Mouse (Mus musculus) hindbrain, embryonic 10.5 days (tissue): ENCODE results near the gene 4931440F15Rik. TPM values are rescaled to one million over a fixed set of nuclear protein-coding genes. Genes with fewer than 3 reads are reported as not detected.

Source experiments
- DNase-seq: peaks from one replicate; pipeline ENCODE4 v3.0.0-alpha.2; 2017; ENCODE audit warnings: low spot score
- H3K27ac ChIP-seq: fragments of 300-500 bp; sonication (generic); 2 replicates; pipeline ENCODE4 v1.5.1; 2016; ENCODE audit warnings: mild to moderate bottlenecking, moderate library complexity
- H3K27me3 ChIP-seq: fragments of 300-500 bp; sonication (generic); 2 replicates; pipeline ENCODE4 v1.6.1; 2016; ENCODE audit warnings: mild to moderate bottlenecking; ENCODE audit not compliant: poor library complexity, insufficient read depth, severe bottlenecking
- H3K36me3 ChIP-seq: fragments of 300-500 bp; sonication (generic); 2 replicates; pipeline ENCODE4 v1.6.1; 2016; ENCODE audit warnings: mild to moderate bottlenecking, moderate library complexity
- H3K4me1 ChIP-seq: fragments of 300-500 bp; sonication (generic); replicated peaks from 2 replicates; pipeline ENCODE4 v1.6.1; 2016; ENCODE audit warnings: mild to moderate bottlenecking
- H3K4me3 ChIP-seq: fragments of 300-500 bp; sonication (generic); 2 replicates; pipeline ENCODE4 v1.5.1; 2016; ENCODE audit warnings: mild to moderate bottlenecking, moderate library complexity
- H3K9me3 ChIP-seq: fragments of 300-500 bp; sonication (generic); 2 replicates; pipeline ENCODE4 v1.6.1; 2016; ENCODE audit warnings: mild to moderate bottlenecking, moderate library complexity
- WGBS: fragments of 180-500 bp; shearing (Covaris S2); methylation state at CpG from one replicate; pipeline ENCODE4 v1.1.7; 2016; 5-methylcytosine and 5-hydroxymethylcytosine counted together
- polyA plus RNA-seq: library from polyadenylated mRNA; unstranded; fragments of >200 nt; fragmentation: Nextera tagmentation; extraction: Ambion mirVana; gene quantifications from 2 replicates; pipeline ENCODE4 v1.2.1, GENCODE M21; 2016

4931440F15Rik gene
- polyA plus RNA-seq, 1 experiment from 2014 or later, result 0.13 TPM

GRCm38 (mm10) chr11:29790796-29791195 is 34.7 kb downstream of the 4931440F15Rik start:
- DNase-seq, result no peak
- H3K4me3 ChIP-seq, result no peak overlapping the region
- 0 out of 2 replicates have a peak, but pooled peaks cover 5% of the 10 kb centered on the region for H3K4me1 ChIP-seq
- H3K27ac ChIP-seq, result no peak overlapping the region
- H3K36me3 ChIP-seq, result no peaks in the 10 kb centered on the region
- H3K27me3 ChIP-seq, result no peaks in the 10 kb centered on the region
- H3K9me3 ChIP-seq, result no peaks in the 10 kb centered on the region
- WGBS, result 85% methylated on average over 2 of the region's 2 CpGs

GRCm38 (mm10) chr11:29788921-29789638 is 36.4 kb downstream of the 4931440F15Rik start:
- no peak for DNase-seq
- WGBS, result 80% methylated on average over 6 of the region's 6 CpGs
- no peaks in the 10 kb centered on the region for H3K27me3 ChIP-seq
- no peaks in the 10 kb centered on the region for H3K9me3 ChIP-seq
- no peak overlapping the region for H3K27ac ChIP-seq
- H3K36me3 ChIP-seq, result no peaks in the 10 kb centered on the region
- no peak overlapping the region for H3K4me3 ChIP-seq
- H3K4me1 ChIP-seq, result 0 out of 2 replicates have a peak, but pooled peaks cover 3% of the 10 kb centered on the region

- Histone ChIP-seq H3K4me1 (0 out of 2 replicates have a peak, but pooled peaks cover 2% of the 10 kb centered on the region), H3K4me3 (no peak overlapping the region), H3K9me3 (no peaks in the 10 kb centered on the region), H3K27ac (no peak overlapping the region), H3K36me3 (no peaks in the 10 kb centered on the region), H3K27me3 (no peaks in the 10 kb centered on the region)
- DNase-seq, result no peak
- WGBS, result 56% methylated on average over 1 of the region's 1 CpGs
Observed at GRCm38 (mm10) chr11:29788499-29788898, 37.0 kb downstream of the 4931440F15Rik start.

GRCm38 (mm10) chr11:29787473-29787872 is 38.0 kb downstream of the 4931440F15Rik start:
- H3K36me3 ChIP-seq, result no peaks in the 10 kb centered on the region
- no peak overlapping the region for H3K4me3 ChIP-seq
- H3K4me1 ChIP-seq, result 0 out of 2 replicates have a peak, but pooled peaks cover 2% of the 10 kb centered on the region
- H3K27ac ChIP-seq, result no peak overlapping the region
- H3K9me3 ChIP-seq, result no peaks in the 10 kb centered on the region
- WGBS, result 19% methylated on average over 5 of the region's 5 CpGs
- no peaks in the 10 kb centered on the region for H3K27me3 ChIP-seq
- DNase-seq, result no peak

- H3K36me3 ChIP-seq, result no peaks in the 10 kb centered on the region
- no peaks in the 10 kb centered on the region for H3K27me3 ChIP-seq
- H3K4me1 ChIP-seq, result 0 out of 2 replicates have a peak, but pooled peaks cover 2% of the 10 kb centered on the region
- H3K4me3 ChIP-seq, result no peak overlapping the region
- H3K27ac ChIP-seq, result no peak overlapping the region
- WGBS, result 83% methylated on average over 6 of the region's 6 CpGs
- no peak for DNase-seq
- no peaks in the 10 kb centered on the region for H3K9me3 ChIP-seq
Observed at GRCm38 (mm10) chr11:29786583-29787219, 38.8 kb downstream of the 4931440F15Rik start.

- no peaks in the 10 kb centered on the region for H3K36me3 ChIP-seq
- no peaks in the 10 kb centered on the region for H3K27me3 ChIP-seq
- no peak overlapping the region for H3K4me3 ChIP-seq
- 0 out of 2 replicates have a peak, but pooled peaks cover 3% of the 10 kb centered on the region for H3K9me3 ChIP-seq
- peaks cover 7% of the 10 kb centered on the region for H3K4me1 ChIP-seq
- DNase-seq, result no peak
- 29% methylated on average over 2 of the region's 2 CpGs for WGBS
- no peak overlapping the region for H3K27ac ChIP-seq
Observed at GRCm38 (mm10) chr11:29779409-29780026, 46.0 kb downstream of the 4931440F15Rik start.

- H3K27me3 ChIP-seq, result no peaks in the 10 kb centered on the region
- 62% methylated on average over 3 of the region's 3 CpGs for WGBS
Observed at GRCm38 (mm10) chr11:29778936-29779335, 46.5 kb downstream of the 4931440F15Rik start.

GRCm38 (mm10) chr11:29777964-29778363 is 47.5 kb downstream of the 4931440F15Rik start:
- DNase-seq, result no peak
- Histone ChIP-seq H3K4me3 (no peak overlapping the region), H3K27me3 (no peaks in the 10 kb centered on the region), H3K36me3 (no peaks in the 10 kb centered on the region), H3K27ac (no peak overlapping the region), H3K4me1 (peaks cover 9% of the 10 kb centered on the region), H3K9me3 (0 out of 2 replicates have a peak, but pooled peaks cover 3% of the 10 kb centered on the region)

More at GRCm38 (mm10) chr11:29778936-29779335, 46.5 kb downstream of the 4931440F15Rik start:
- no peak for DNase-seq
- no peak overlapping the region for H3K27ac ChIP-seq
- peaks cover 9% of the 10 kb centered on the region for H3K4me1 ChIP-seq
- no peak overlapping the region for H3K4me3 ChIP-seq
- 0 out of 2 replicates have a peak, but pooled peaks cover 3% of the 10 kb centered on the region for H3K9me3 ChIP-seq
- H3K36me3 ChIP-seq, result no peaks in the 10 kb centered on the region

GRCm38 (mm10) chr11:29774760-29775159 is 50.7 kb downstream of the 4931440F15Rik start:
- peaks cover 9% of the 10 kb centered on the region for H3K4me1 ChIP-seq
- no peak for DNase-seq
- H3K9me3 ChIP-seq, result 0 out of 2 replicates have a peak, but pooled peaks cover 3% of the 10 kb centered on the region
- WGBS, result 64% methylated on average over 2 of the region's 2 CpGs
- H3K36me3 ChIP-seq, result no peaks in the 10 kb centered on the region
- H3K27me3 ChIP-seq, result no peaks in the 10 kb centered on the region
- H3K4me3 ChIP-seq, result no peak overlapping the region
- H3K27ac ChIP-seq, result peak overlapping the region; percentile 51; the same call in 1 of the 2 replicates

- DNase-seq, result peak; percentile 17
- WGBS, result 53% methylated on average over 2 of the region's 2 CpGs
Observed at GRCm38 (mm10) chr11:29774296-29774695, 51.2 kb downstream of the 4931440F15Rik start.

More at GRCm38 (mm10) chr11:29774296-29774695, 51.2 kb downstream of the 4931440F15Rik start:
- Histone ChIP-seq H3K4me1 (peaks cover 6% of the 10 kb centered on the region), H3K36me3 (no peaks in the 10 kb centered on the region), H3K27me3 (no peaks in the 10 kb centered on the region), H3K9me3 (0 out of 2 replicates have a peak, but pooled peaks cover 3% of the 10 kb centered on the region), H3K4me3 (no peak overlapping the region), H3K27ac (peak overlapping the region; percentile 51; the same call in 1 of the 2 replicates)
